Comparison of ENCODE assay signal across 8 mouse cellular contexts in the genomic region with DNA sequence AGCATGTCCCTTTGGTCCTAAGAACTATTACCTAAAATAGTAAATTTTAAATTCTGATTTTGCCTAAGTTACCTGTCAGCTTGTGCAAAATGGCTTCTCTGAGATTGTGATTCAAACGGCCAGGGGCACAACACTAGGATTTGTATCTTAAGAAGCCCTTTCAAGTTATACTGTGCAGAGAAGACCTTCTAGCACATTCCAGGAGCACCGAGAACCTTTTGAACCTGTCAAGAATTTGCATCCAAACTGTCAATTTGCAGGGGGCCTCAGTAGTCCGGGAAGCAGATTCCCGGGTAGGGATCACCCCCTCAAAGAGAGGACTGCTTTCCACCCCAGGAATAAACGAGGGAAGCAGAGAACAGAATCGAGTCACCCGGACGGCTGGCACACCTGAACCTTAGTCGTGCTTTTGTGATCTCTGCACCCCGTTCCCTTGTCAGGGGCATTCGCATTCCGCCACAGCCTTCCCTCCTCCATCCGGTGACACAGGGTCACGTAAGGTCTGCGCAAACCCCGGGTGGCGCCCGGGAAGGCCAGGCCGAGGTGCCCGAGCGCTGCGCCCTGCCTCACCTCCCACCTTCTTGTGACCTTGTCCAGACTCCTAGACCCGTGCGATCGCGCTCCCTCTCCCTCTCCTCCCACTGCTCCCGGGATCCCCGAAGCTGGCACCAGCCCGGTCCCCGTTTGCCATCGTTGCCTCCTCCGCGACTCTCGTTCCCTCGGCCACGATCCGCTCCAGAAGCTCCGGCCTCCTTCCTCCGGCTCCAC. TPM values are rescaled to one million over a fixed set of nuclear protein-coding genes. Genes with fewer than 3 reads are reported as not detected.
A peak's percentile ranks its signal among the peaks of the same experiment; 100 is the strongest.
DNase-seq lines count a peak whose midpoint lies in the region; ATAC-seq and TF ChIP-seq lines count a peak whose summit lies in the region.

No protein-coding gene starts in this region.

- no peak for TF ChIP-seq CTCF in liver, postnatal 0 days (IDR thresholded peaks at IDR 0.05; ENCODE audit: low read depth)

- peak overlapping the region; percentile 79 for H3K4me3 ChIP-seq in hindbrain, embryonic 16.5 days (ENCODE audit: low read length)
- H3K4me3 ChIP-seq in liver, postnatal 0 days (ENCODE audit: low read depth, low read length) = peak overlapping the region; percentile 93

- no peaks in the 10 kb centered on the region for H3K27me3 ChIP-seq in hindbrain, embryonic 16.5 days (replicated peaks; ENCODE audit: control insufficient read depth, insufficient read depth, low read length)
- H3K27me3 ChIP-seq in liver, postnatal 0 days (ENCODE audit: insufficient read depth, low read length) = no peaks in the 10 kb centered on the region

- H3K4me2 ChIP-seq in hindbrain, embryonic 16.5 days (ENCODE audit: low read length) = peak overlapping the region; percentile 59
- peak overlapping the region; percentile 97 for H3K4me2 ChIP-seq in liver, postnatal 0 days (ENCODE audit: low read depth, low read length)

- H3K9me3 ChIP-seq in hindbrain, embryonic 16.5 days (ENCODE audit: control insufficient read depth, low read length) = no peaks in the 10 kb centered on the region
- H3K9me3 ChIP-seq in liver, postnatal 0 days (ENCODE audit: low read length) = no peaks in the 10 kb centered on the region

- TF ChIP-seq EP300 in liver, postnatal 0 days (IDR thresholded peaks at IDR 0.05; ENCODE audit: low read depth) = no peak

- peak; percentile 40 for DNase-seq in gastrocnemius, postnatal 14 days
- no peak for DNase-seq in gastrocnemius, postnatal 10 days
- DNase-seq in CD4-positive, CD25-positive, alpha-beta regulatory T cell, adult 2 months (ENCODE audit: low read depth, low spot score) = peak; percentile 71
- DNase-seq in embryo, embryonic 11 days = peak; percentile 54
- DNase-seq in liver, postnatal 0 days = no peak
- DNase-seq in skeletal muscle tissue, adult 2 months (ENCODE audit: low read depth, low spot score) = peak; percentile 39
- DNase-seq in ovary, postnatal 36 days (ENCODE audit: low spot score) = no peak

- intact Hi-C loops in gastrocnemius, postnatal 14 days (cut with DNase I; ENCODE audit: low total_unique reads) = no loop called here

- peaks cover 4% of the 10 kb centered on the region; the same call in 1 of the 2 replicates for H3K36me3 ChIP-seq in hindbrain, embryonic 16.5 days (ENCODE audit: control insufficient read depth, insufficient read depth, low read length)
- H3K36me3 ChIP-seq in liver, postnatal 0 days (replicated peaks; ENCODE audit: insufficient read depth, low read length) = peaks cover 9% of the 10 kb centered on the region

- WGBS in hindbrain, embryonic 16.5 days = under 1% methylated on average over 39 of the region's 39 CpGs
- 1% methylated on average over 35 of the region's 39 CpGs for WGBS in liver, postnatal 0 days (ENCODE audit: insufficient replicate concordance)

- no peak; the same call in 1 of the 2 replicates for ATAC-seq in hindbrain, embryonic 16.5 days
- peak; percentile 43 for ATAC-seq in liver, postnatal 0 days

- peak overlapping the region; percentile 98 for H3K27ac ChIP-seq in hindbrain, embryonic 16.5 days (ENCODE audit: low read depth, low read length)
- H3K27ac ChIP-seq in liver, postnatal 0 days (ENCODE audit: low read depth) = peak overlapping the region; percentile 96

- H3K9ac ChIP-seq in hindbrain, embryonic 16.5 days (ENCODE audit: low read depth, low read length) = peak overlapping the region; percentile 81
- peak overlapping the region; percentile 96 for H3K9ac ChIP-seq in liver, postnatal 0 days (replicated peaks)

- no peaks in the 10 kb centered on the region for H3K4me1 ChIP-seq in hindbrain, embryonic 16.5 days (ENCODE audit: control insufficient read depth, insufficient read depth, low read depth, low read length)
- H3K4me1 ChIP-seq in liver, postnatal 0 days (ENCODE audit: insufficient read depth) = peaks cover 29% of the 10 kb centered on the region

RNA-seq across cellular contexts. Expression of a gene that starts 1.3 kb away (rescaled TPM):
- 100 to 1,000 TPM in 1 of 2 experiments, 10 to 100 TPM in 1; 97.2 to 109 TPM for total RNA-seq in gastrocnemius, postnatal 14 days (2021)
- total RNA-seq in gastrocnemius, postnatal 10 days (2021) = 10 to 100 TPM; 75.4 to 98.1 TPM
- 160 and 166 TPM in 2 replicates for polyA plus RNA-seq in hindbrain, embryonic 16.5 days (2015; fragmentation: Nextera tagmentation; extraction: Ambion mirVana)
- 126 and 134 TPM in 2 replicates for polyA plus RNA-seq in liver, postnatal 0 days (2015; fragmentation: Nextera tagmentation; extraction: Ambion mirVana)

RNA-seq across cellular contexts. Expression of a gene that starts 17.6 kb away (rescaled TPM):
- under 1 TPM; 0.22 to 0.35 TPM for total RNA-seq in gastrocnemius, postnatal 14 days (2021)
- under 1 TPM; 0.79 to 0.85 TPM for total RNA-seq in gastrocnemius, postnatal 10 days (2021)
- polyA plus RNA-seq in hindbrain, embryonic 16.5 days (2015; fragmentation: Nextera tagmentation; extraction: Ambion mirVana) = 2.8 and 3.6 TPM in 2 replicates
- polyA plus RNA-seq in liver, postnatal 0 days (2015; fragmentation: Nextera tagmentation; extraction: Ambion mirVana) = not detected in 2 replicates

RNA-seq across cellular contexts. Expression of a gene that starts 41.3 kb away (rescaled TPM):
- 1 to 10 TPM; 2.2 to 2.8 TPM for total RNA-seq in gastrocnemius, postnatal 14 days (2021)
- 1 to 10 TPM; 1.6 to 2.2 TPM for total RNA-seq in gastrocnemius, postnatal 10 days (2021)
- 3.5 and 3.8 TPM in 2 replicates for polyA plus RNA-seq in hindbrain, embryonic 16.5 days (2015; fragmentation: Nextera tagmentation; extraction: Ambion mirVana)
- polyA plus RNA-seq in liver, postnatal 0 days (2015; fragmentation: Nextera tagmentation; extraction: Ambion mirVana) = 1.0 and 1.1 TPM in 2 replicates

RNA-seq across cellular contexts. Expression of a gene that starts 59.3 kb away (rescaled TPM):
- total RNA-seq in gastrocnemius, postnatal 14 days (2021) = not detected
- total RNA-seq in gastrocnemius, postnatal 10 days (2021) = not detected
- not detected in 2 replicates for polyA plus RNA-seq in hindbrain, embryonic 16.5 days (2015; fragmentation: Nextera tagmentation; extraction: Ambion mirVana)
- polyA plus RNA-seq in liver, postnatal 0 days (2015; fragmentation: Nextera tagmentation; extraction: Ambion mirVana) = 130 and 144 TPM in 2 replicates

Comparison
In these comparisons a context has a peak if more than half of its experiments do, and no peak if none do; other contexts are left out.
1. DNase-seq: peak in gastrocnemius, postnatal 14 days (single experiment), CD4-positive, CD25-positive, alpha-beta regulatory T cell, adult 2 months (single experiment), embryo, embryonic 11 days (single experiment) and skeletal muscle tissue, adult 2 months (single experiment); none in gastrocnemius, postnatal 10 days (single experiment), liver, postnatal 0 days (single experiment) and ovary, postnatal 36 days (single experiment).